ENCODE assay signal across 9 mouse cellular contexts in genomic region chr11:100701301-100701700, GRCm38 (mm10). TPM values are rescaled to one million over a fixed set of nuclear protein-coding genes. Genes with fewer than 3 reads are reported as not detected.
A peak's percentile ranks its signal among the peaks of the same experiment; 100 is the strongest.
DNase-seq lines count a peak whose midpoint lies in the region; ATAC-seq lines count a peak whose summit lies in the region.
"Had no signal": no experiment of that assay in that cellular context is flagged by ENCODE, and none has a peak within 500 bp of the region (broad histone marks: within the 10 kb centered on the region; RNA-seq: fewer than 3 reads in every experiment).

No protein-coding gene starts in this region.

- peak; percentile 42 for DNase-seq in ovary, adult 18-20 months (ENCODE audit: low spot score)
- DNase-seq in ovary, postnatal 10 days (ENCODE audit: low spot score), result no peak
- peak; percentile 50 to 66 for DNase-seq in heart, postnatal 36 days
- DNase-seq in limb, embryonic 10.5 days (ENCODE audit: low spot score), result peak; percentile 57
- peak; percentile 66 for DNase-seq in thymus, postnatal 14 days
- DNase-seq in cerebellum, adult 11 months, result no peak

- H3K4me3 ChIP-seq in embryonic facial prominence, embryonic 15.5 days (replicated peaks), result peak overlapping the region; percentile 32
- peak overlapping the region; percentile 40 for H3K4me3 ChIP-seq in limb, embryonic 10.5 days

- WGBS in embryonic facial prominence, embryonic 15.5 days, result 6% methylated on average over 14 of the region's 14 CpGs
- WGBS in limb, embryonic 10.5 days, result 3% methylated on average over 14 of the region's 14 CpGs

- H3K27ac ChIP-seq in embryonic facial prominence, embryonic 15.5 days (replicated peaks), result no peak overlapping the region
- no peak overlapping the region for H3K27ac ChIP-seq in limb, embryonic 10.5 days

- peak overlapping the region; percentile 0; the same call in 1 of the 2 replicates for H3K9ac ChIP-seq in embryonic facial prominence, embryonic 15.5 days

- no peaks in the 10 kb centered on the region for H3K9me3 ChIP-seq in embryonic facial prominence, embryonic 15.5 days (replicated peaks)
- H3K9me3 ChIP-seq in limb, embryonic 10.5 days (replicated peaks), result no peaks in the 10 kb centered on the region

- peak overlapping the region; percentile 48 for H3K4me2 ChIP-seq in embryonic facial prominence, embryonic 15.5 days (replicated peaks)

- intact Hi-C loops in heart, postnatal 36 days (cut with DNase I), result loop anchor here (5.0 kb wide), 1 partner anchor 279 kb away; no protein-coding TSS in a partner anchor

- peaks cover 29% of the 10 kb centered on the region for H3K4me1 ChIP-seq in embryonic facial prominence, embryonic 15.5 days
- peaks cover 39% of the 10 kb centered on the region for H3K4me1 ChIP-seq in limb, embryonic 10.5 days

- H3K36me3 ChIP-seq in embryonic facial prominence, embryonic 15.5 days, result peaks cover 21% of the 10 kb centered on the region
- H3K36me3 ChIP-seq in limb, embryonic 10.5 days, result peaks cover 21% of the 10 kb centered on the region

- H3K27me3 ChIP-seq in embryonic facial prominence, embryonic 15.5 days, result no peaks in the 10 kb centered on the region
- peaks cover 7% of the 10 kb centered on the region; the same call in 1 of the 2 replicates for H3K27me3 ChIP-seq in limb, embryonic 10.5 days (ENCODE audit: low read depth, poor library complexity, severe bottlenecking)

- ATAC-seq in embryonic facial prominence, embryonic 15.5 days (ENCODE audit: insufficient number of reproducible peaks, low FRiP score, low TSS enrichment, low read depth), result no peak
- ATAC-seq in megakaryocyte progenitor cell, adult 5-6 weeks (replicated peaks; ENCODE audit: poor library complexity), result peak; percentile 56

RNA-seq across cellular contexts. Expression of gene Dhx58, which starts 2.8 kb away (rescaled TPM):
- polyA plus RNA-seq in embryonic facial prominence, embryonic 15.5 days (2015; fragmentation: Nextera tagmentation; extraction: Ambion mirVana), result 3.4 and 5.9 TPM in 2 replicates
- 1 to 10 TPM in 1 of 2 experiments, under 1 TPM in 1; 0.75 to 2.8 TPM for total RNA-seq in heart, postnatal 36 days (2021)
- polyA plus RNA-seq in limb, embryonic 10.5 days (2016; fragmentation: Nextera tagmentation; extraction: Ambion mirVana), result 3.1 and 4.4 TPM in 2 replicates
- 10.4 and 11.1 TPM in 2 replicates for total RNA-seq in megakaryocyte progenitor cell, adult 5-6 weeks (2015)
- 11.5 and 13.6 TPM in 2 replicates for total RNA-seq in megakaryocyte progenitor cell, adult 5-6 weeks (2017)

RNA-seq across cellular contexts. Expression of gene Zfp385c, which starts 9.0 kb away (rescaled TPM):
- 2.0 and 3.1 TPM in 2 replicates for polyA plus RNA-seq in embryonic facial prominence, embryonic 15.5 days (2015; fragmentation: Nextera tagmentation; extraction: Ambion mirVana)
- under 1 TPM in 1 of 2 experiments, not detected in 1; 0.28 TPM for total RNA-seq in heart, postnatal 36 days (2021)
- polyA plus RNA-seq in limb, embryonic 10.5 days (2016; fragmentation: Nextera tagmentation; extraction: Ambion mirVana), result 0.15 and 0.16 TPM in 2 replicates
- not detected in 2 replicates for total RNA-seq in megakaryocyte progenitor cell, adult 5-6 weeks (2015)
- not detected in 2 replicates for total RNA-seq in megakaryocyte progenitor cell, adult 5-6 weeks (2017)

RNA-seq across cellular contexts. Expression of gene Kat2a, which starts 11.0 kb away (rescaled TPM):
- polyA plus RNA-seq in embryonic facial prominence, embryonic 15.5 days (2015; fragmentation: Nextera tagmentation; extraction: Ambion mirVana), result 54.6 and 61.1 TPM in 2 replicates
- 10 to 100 TPM; 12.4 to 13.0 TPM for total RNA-seq in heart, postnatal 36 days (2021)
- polyA plus RNA-seq in limb, embryonic 10.5 days (2016; fragmentation: Nextera tagmentation; extraction: Ambion mirVana), result 77.2 and 87.7 TPM in 2 replicates
- 31.7 and 40.1 TPM in 2 replicates for total RNA-seq in megakaryocyte progenitor cell, adult 5-6 weeks (2015)
- 28.9 and 30.4 TPM in 2 replicates for total RNA-seq in megakaryocyte progenitor cell, adult 5-6 weeks (2017)

RNA-seq across cellular contexts. Expression of gene Hspb9, which starts 12.3 kb away (rescaled TPM):
- 0.55 TPM in 1 of 2 replicates, not detected in the other for polyA plus RNA-seq in embryonic facial prominence, embryonic 15.5 days (2015; fragmentation: Nextera tagmentation; extraction: Ambion mirVana)
- total RNA-seq in heart, postnatal 36 days (2021), result under 1 TPM in 1 of 2 experiments, not detected in 1; 0.43 TPM
- 0.31 and 0.56 TPM in 2 replicates for polyA plus RNA-seq in limb, embryonic 10.5 days (2016; fragmentation: Nextera tagmentation; extraction: Ambion mirVana)
- not detected in 2 replicates for total RNA-seq in megakaryocyte progenitor cell, adult 5-6 weeks (2015)
- total RNA-seq in megakaryocyte progenitor cell, adult 5-6 weeks (2017), result 0.37 and 0.47 TPM in 2 replicates
- total RNA-seq: left cerebral cortex, postnatal 10 days had no signal

RNA-seq across cellular contexts. Expression of gene Rab5c, which starts 36.7 kb away (rescaled TPM):
- polyA plus RNA-seq in embryonic facial prominence, embryonic 15.5 days (2015; fragmentation: Nextera tagmentation; extraction: Ambion mirVana), result 31.0 and 33.2 TPM in 2 replicates
- 10 to 100 TPM; 54.3 to 62.1 TPM for total RNA-seq in heart, postnatal 36 days (2021)
- polyA plus RNA-seq in limb, embryonic 10.5 days (2016; fragmentation: Nextera tagmentation; extraction: Ambion mirVana), result 13.1 and 16.8 TPM in 2 replicates
- 129 and 135 TPM in 2 replicates for total RNA-seq in megakaryocyte progenitor cell, adult 5-6 weeks (2015)
- total RNA-seq in megakaryocyte progenitor cell, adult 5-6 weeks (2017), result 101 and 105 TPM in 2 replicates

Comparison
In these comparisons a context has a peak if more than half of its experiments do, and no peak if none do; other contexts are left out.
1. DNase-seq: peak in ovary, adult 18-20 months (single experiment), heart, postnatal 36 days (2 of 2), limb, embryonic 10.5 days (single experiment) and thymus, postnatal 14 days (single experiment); none in ovary, postnatal 10 days (single experiment) and cerebellum, adult 11 months (single experiment).